10 mouse cellular contexts compared by ENCODE assay signal in the genomic region with DNA sequence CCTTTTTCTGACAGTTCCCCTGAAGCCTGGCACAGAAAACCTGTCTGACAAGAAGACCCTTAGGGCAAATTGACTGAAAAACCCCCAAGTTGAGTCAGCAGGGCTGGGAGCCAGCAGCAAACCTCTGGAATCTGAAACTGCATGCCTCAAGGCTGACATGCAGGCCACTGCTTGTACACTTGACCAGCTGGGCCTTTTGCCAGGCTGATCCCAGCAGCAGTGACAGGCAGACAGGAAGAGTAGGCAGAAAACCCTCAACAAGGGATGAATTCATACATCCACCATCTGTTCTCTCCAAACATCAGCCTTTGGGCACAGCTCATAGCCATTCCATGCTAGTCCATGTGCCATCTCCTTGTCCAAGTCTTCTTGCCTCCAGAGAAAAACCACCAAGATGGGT. TPM values are rescaled to one million over a fixed set of nuclear protein-coding genes. Genes with fewer than 3 reads are reported as not detected.
DNase-seq lines count a peak whose midpoint lies in the region; ATAC-seq lines count a peak whose summit lies in the region.
"Had no signal": no experiment of that assay in that cellular context is flagged by ENCODE, and none has a peak within 500 bp of the region (broad histone marks: within the 10 kb centered on the region; RNA-seq: fewer than 3 reads in every experiment).

No protein-coding gene starts in this region.

- H3K27me3 ChIP-seq in intestine, embryonic 15.5 days (replicated peaks) = no peaks in the 10 kb centered on the region
- H3K27me3 ChIP-seq in intestine, embryonic 16.5 days (replicated peaks; ENCODE audit: control insufficient read depth, insufficient read depth, low read length) = no peaks in the 10 kb centered on the region
- H3K27me3 ChIP-seq in midbrain, embryonic 16.5 days (ENCODE audit: control insufficient read depth, insufficient read depth, low read depth, low read length) = no peaks in the 10 kb centered on the region
- peaks cover 12% of the 10 kb centered on the region; the same call in 1 of the 2 replicates for H3K27me3 ChIP-seq in midbrain, embryonic 13.5 days

- H3K4me3 ChIP-seq in intestine, embryonic 15.5 days (replicated peaks) = no peak overlapping the region
- H3K4me3 ChIP-seq in intestine, embryonic 16.5 days (ENCODE audit: low read length) = no peak overlapping the region
- H3K4me3 ChIP-seq in midbrain, embryonic 16.5 days (ENCODE audit: low read depth, low read length) = no peak overlapping the region
- no peak overlapping the region for H3K4me3 ChIP-seq in midbrain, embryonic 13.5 days (replicated peaks)
- H3K4me3 ChIP-seq: neural tube, embryonic 12.5 days had no signal

- 0 out of 2 replicates have a peak overlapping the region, but pooled peaks have one; percentile 28 for H3K27ac ChIP-seq in intestine, embryonic 15.5 days
- no peak overlapping the region; the same call in 1 of the 2 replicates for H3K27ac ChIP-seq in intestine, embryonic 16.5 days (ENCODE audit: low read length)
- no peak overlapping the region for H3K27ac ChIP-seq in midbrain, embryonic 16.5 days (ENCODE audit: low read length)
- no peak overlapping the region for H3K27ac ChIP-seq in midbrain, embryonic 13.5 days
- H3K27ac ChIP-seq: neural tube, embryonic 12.5 days had no signal

- no peak overlapping the region for H3K4me2 ChIP-seq in intestine, embryonic 15.5 days (replicated peaks)
- H3K4me2 ChIP-seq in intestine, embryonic 16.5 days (ENCODE audit: low read depth, low read length) = no peak overlapping the region
- no peak overlapping the region for H3K4me2 ChIP-seq in midbrain, embryonic 16.5 days (ENCODE audit: low read length)
- H3K4me2 ChIP-seq in midbrain, embryonic 13.5 days (replicated peaks) = no peak overlapping the region
- H3K4me2 ChIP-seq: neural tube, embryonic 12.5 days had no signal

- H3K9ac ChIP-seq in intestine, embryonic 15.5 days = no peak overlapping the region; the same call in 1 of the 2 replicates
- no peak overlapping the region for H3K9ac ChIP-seq in intestine, embryonic 16.5 days (ENCODE audit: low read depth, low read length)
- H3K9ac ChIP-seq in midbrain, embryonic 16.5 days (ENCODE audit: low read depth, low read length) = no peak overlapping the region
- H3K9ac ChIP-seq in midbrain, embryonic 13.5 days (replicated peaks) = no peak overlapping the region
- H3K9ac ChIP-seq: neural tube, embryonic 12.5 days had no signal

- peaks cover 46% of the 10 kb centered on the region for H3K4me1 ChIP-seq in intestine, embryonic 15.5 days (replicated peaks)
- peaks cover 44% of the 10 kb centered on the region for H3K4me1 ChIP-seq in intestine, embryonic 16.5 days (ENCODE audit: control insufficient read depth, insufficient read depth, low read length)
- peaks cover 12% of the 10 kb centered on the region; the same call in 1 of the 2 replicates for H3K4me1 ChIP-seq in midbrain, embryonic 16.5 days (ENCODE audit: control insufficient read depth, insufficient read depth, low read length)
- peaks cover 22% of the 10 kb centered on the region for H3K4me1 ChIP-seq in midbrain, embryonic 13.5 days (replicated peaks)

- peak; percentile 88 for DNase-seq in adrenal gland, adult 8-10 months
- peak; percentile 78 for DNase-seq in gastrocnemius, postnatal 25 days
- peak; percentile 95 for DNase-seq in kidney, postnatal 36 days
- peak; percentile 32 for DNase-seq in right cerebral cortex, postnatal 4 days

- no peak for ATAC-seq in intestine, embryonic 15.5 days
- no peak for ATAC-seq in intestine, embryonic 16.5 days
- no peak for ATAC-seq in midbrain, embryonic 16.5 days
- ATAC-seq in midbrain, embryonic 13.5 days = no peak

- H3K36me3 ChIP-seq in intestine, embryonic 15.5 days = no peaks in the 10 kb centered on the region
- H3K36me3 ChIP-seq in intestine, embryonic 16.5 days (ENCODE audit: control insufficient read depth, insufficient read depth, low read length) = no peaks in the 10 kb centered on the region
- H3K36me3 ChIP-seq in midbrain, embryonic 16.5 days (ENCODE audit: control insufficient read depth, insufficient read depth, low read length) = no peaks in the 10 kb centered on the region
- H3K36me3 ChIP-seq in midbrain, embryonic 13.5 days = no peaks in the 10 kb centered on the region
- H3K36me3 ChIP-seq: G1E; neural tube, embryonic 12.5 days had no signal

- H3K9me3 ChIP-seq in intestine, embryonic 15.5 days = no peaks in the 10 kb centered on the region
- no peaks in the 10 kb centered on the region for H3K9me3 ChIP-seq in intestine, embryonic 16.5 days (ENCODE audit: control insufficient read depth, low read length)
- H3K9me3 ChIP-seq in midbrain, embryonic 16.5 days (replicated peaks; ENCODE audit: control insufficient read depth, low read length, poor library complexity, severe bottlenecking) = no peaks in the 10 kb centered on the region
- no peaks in the 10 kb centered on the region for H3K9me3 ChIP-seq in midbrain, embryonic 13.5 days
- H3K9me3 ChIP-seq: G1E; neural tube, embryonic 12.5 days had no signal

RNA-seq across cellular contexts. Expression of a gene that starts 1.8 kb away (rescaled TPM):
- 20.7 and 23.4 TPM in 2 replicates for polyA plus RNA-seq in intestine, embryonic 15.5 days (2015; fragmentation: Nextera tagmentation; extraction: Ambion mirVana)
- 22.4 and 24.5 TPM in 2 replicates for polyA plus RNA-seq in intestine, embryonic 16.5 days (2015; fragmentation: Nextera tagmentation; extraction: Ambion mirVana)
- total RNA-seq in adrenal gland, adult 8-10 months (2022) = 10 to 100 TPM; 37.2 to 78.4 (median 46.3) TPM
- total RNA-seq in gastrocnemius, postnatal 25 days (2021) = 10 to 100 TPM in 1 of 2 experiments, 1 to 10 TPM in 1; 8.1 to 13.3 TPM
- polyA plus RNA-seq in midbrain, embryonic 16.5 days (2015; fragmentation: Nextera tagmentation; extraction: Ambion mirVana) = 16.8 and 17.4 TPM in 2 replicates
- 14.3 and 17.1 TPM in 2 replicates for polyA plus RNA-seq in midbrain, embryonic 13.5 days (2015; fragmentation: Nextera tagmentation; extraction: Ambion mirVana)
- polyA plus RNA-seq: G1E had no signal

RNA-seq across cellular contexts. Expression of a gene that starts 23.1 kb away (rescaled TPM):
- polyA plus RNA-seq in intestine, embryonic 15.5 days (2015; fragmentation: Nextera tagmentation; extraction: Ambion mirVana) = 206 and 218 TPM in 2 replicates
- 193 and 220 TPM in 2 replicates for polyA plus RNA-seq in intestine, embryonic 16.5 days (2015; fragmentation: Nextera tagmentation; extraction: Ambion mirVana)
- total RNA-seq in adrenal gland, adult 8-10 months (2022) = 100 to 1,000 TPM; 251 to 297 (median 270) TPM
- 100 to 1,000 TPM; 125 to 136 TPM for total RNA-seq in gastrocnemius, postnatal 25 days (2021)
- 503 and 519 TPM in 2 replicates for polyA plus RNA-seq in midbrain, embryonic 16.5 days (2015; fragmentation: Nextera tagmentation; extraction: Ambion mirVana)
- 534 and 547 TPM in 2 replicates for polyA plus RNA-seq in midbrain, embryonic 13.5 days (2015; fragmentation: Nextera tagmentation; extraction: Ambion mirVana)

RNA-seq across cellular contexts. Expression of a gene that starts 26.9 kb away (rescaled TPM):
- polyA plus RNA-seq in intestine, embryonic 15.5 days (2015; fragmentation: Nextera tagmentation; extraction: Ambion mirVana) = 23.0 and 30.5 TPM in 2 replicates
- 22.7 and 23.5 TPM in 2 replicates for polyA plus RNA-seq in intestine, embryonic 16.5 days (2015; fragmentation: Nextera tagmentation; extraction: Ambion mirVana)
- 100 to 1,000 TPM in 3 of 4 experiments, 10 to 100 TPM in 1; 69.8 to 130 (median 111) TPM for total RNA-seq in adrenal gland, adult 8-10 months (2022)
- 10 to 100 TPM; 18.5 to 20.7 TPM for total RNA-seq in gastrocnemius, postnatal 25 days (2021)
- 49.0 and 52.6 TPM in 2 replicates for polyA plus RNA-seq in midbrain, embryonic 16.5 days (2015; fragmentation: Nextera tagmentation; extraction: Ambion mirVana)
- 28.6 and 36.2 TPM in 2 replicates for polyA plus RNA-seq in midbrain, embryonic 13.5 days (2015; fragmentation: Nextera tagmentation; extraction: Ambion mirVana)

RNA-seq across cellular contexts. Expression of a gene that starts 41.0 kb away (rescaled TPM):
- polyA plus RNA-seq in intestine, embryonic 15.5 days (2015; fragmentation: Nextera tagmentation; extraction: Ambion mirVana) = 1,025 and 1,054 TPM in 2 replicates
- polyA plus RNA-seq in intestine, embryonic 16.5 days (2015; fragmentation: Nextera tagmentation; extraction: Ambion mirVana) = 838 and 894 TPM in 2 replicates
- total RNA-seq in adrenal gland, adult 8-10 months (2022) = 1,000 to 10,000 TPM; 1,538 to 1,820 (median 1,607) TPM
- 100 to 1,000 TPM; 538 to 612 TPM for total RNA-seq in gastrocnemius, postnatal 25 days (2021)
- 407 and 416 TPM in 2 replicates for polyA plus RNA-seq in midbrain, embryonic 16.5 days (2015; fragmentation: Nextera tagmentation; extraction: Ambion mirVana)
- 704 and 707 TPM in 2 replicates for polyA plus RNA-seq in midbrain, embryonic 13.5 days (2015; fragmentation: Nextera tagmentation; extraction: Ambion mirVana)

RNA-seq across cellular contexts. Expression of a gene that starts 41.0 kb away (rescaled TPM):
- polyA plus RNA-seq in intestine, embryonic 15.5 days (2015; fragmentation: Nextera tagmentation; extraction: Ambion mirVana) = 492 and 540 TPM in 2 replicates
- polyA plus RNA-seq in intestine, embryonic 16.5 days (2015; fragmentation: Nextera tagmentation; extraction: Ambion mirVana) = 533 and 550 TPM in 2 replicates
- total RNA-seq in adrenal gland, adult 8-10 months (2022) = 100 to 1,000 TPM; 371 to 504 (median 430) TPM
- 100 to 1,000 TPM; 326 to 339 TPM for total RNA-seq in gastrocnemius, postnatal 25 days (2021)
- polyA plus RNA-seq in midbrain, embryonic 16.5 days (2015; fragmentation: Nextera tagmentation; extraction: Ambion mirVana) = 428 and 439 TPM in 2 replicates
- polyA plus RNA-seq in midbrain, embryonic 13.5 days (2015; fragmentation: Nextera tagmentation; extraction: Ambion mirVana) = 482 and 516 TPM in 2 replicates

Comparison
In these comparisons a context has a peak if more than half of its experiments do, and no peak if none do; other contexts are left out.
1. DNase-seq: peak in every context shown above with its lines; median percentile 95 in kidney, postnatal 36 days; 88 in adrenal gland, adult 8-10 months; 78 in gastrocnemius, postnatal 25 days; 32 in right cerebral cortex, postnatal 4 days.